In the genomic region with DNA sequence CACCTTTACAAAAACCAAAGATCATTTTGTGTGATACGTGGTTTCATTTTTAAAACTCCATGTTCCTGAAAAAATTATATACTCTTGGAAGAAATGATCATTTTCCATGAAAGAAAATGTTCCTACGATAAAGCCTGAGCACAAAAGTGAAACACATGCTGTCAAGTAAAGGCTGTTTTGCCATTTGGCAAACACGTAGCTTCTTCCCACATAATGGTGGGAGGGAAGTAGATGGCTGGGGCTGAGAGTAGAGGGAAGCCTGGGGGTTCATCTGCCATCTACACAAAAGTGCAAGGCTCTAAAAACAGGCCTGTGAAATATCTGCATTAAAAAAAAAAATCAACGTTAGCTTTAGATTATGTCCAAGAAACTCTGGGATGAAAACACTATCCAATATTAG, we compare ENCODE assay signal across 26 mouse cellular contexts.
A peak's percentile ranks its signal among the peaks of the same experiment; 100 is the strongest.
DNase-seq lines count a peak whose midpoint lies in the region; ATAC-seq and TF ChIP-seq lines count a peak whose summit lies in the region.
"Had no signal": no experiment of that assay in that cellular context is flagged by ENCODE, and none has a peak within 500 bp of the region (broad histone marks: within the 10 kb centered on the region; RNA-seq: fewer than 3 reads in every experiment).

No protein-coding gene starts in this region.

- no peaks in the 10 kb centered on the region for H3K27me3 ChIP-seq in heart, embryonic 14.5 days (ENCODE audit: control insufficient read depth, insufficient read depth, low read length)
- H3K27me3 ChIP-seq in heart, embryonic 11.5 days (ENCODE audit: control insufficient read depth, insufficient read depth, low read length), result no peaks in the 10 kb centered on the region
- H3K27me3 ChIP-seq: embryonic facial prominence, embryonic 15.5 days; kidney, embryonic 15.5 days; limb, embryonic 15.5 days; liver, embryonic 13.5 days; midbrain, embryonic 13.5 days; neural tube, embryonic 13.5 days had no signal

- H3K36me3 ChIP-seq in heart, embryonic 14.5 days (ENCODE audit: control insufficient read depth, insufficient read depth, low read length), result no peaks in the 10 kb centered on the region
- H3K36me3 ChIP-seq in heart, embryonic 11.5 days (ENCODE audit: control insufficient read depth, insufficient read depth, low read length), result no peaks in the 10 kb centered on the region
- H3K36me3 ChIP-seq: embryonic facial prominence, embryonic 15.5 days; kidney, embryonic 15.5 days; limb, embryonic 15.5 days; liver, embryonic 13.5 days; midbrain, embryonic 13.5 days; neural tube, embryonic 13.5 days had no signal

- no peak for TF ChIP-seq POLR2A in brain, embryonic 14.5 days (IDR thresholded peaks at IDR 0.05; ENCODE audit: borderline replicate concordance, extremely low read depth, insufficient read depth, insufficient read length, poor library complexity, severe bottlenecking)

- H3K4me1 ChIP-seq in heart, embryonic 14.5 days (ENCODE audit: control insufficient read depth in 2 of 2, insufficient read depth in 2 of 2, low read length in 2 of 2), result peaks cover 2 to 16% of the 10 kb centered on the region in 2 experiments; a peak in 3 of 4 replicates
- no peaks in the 10 kb centered on the region for H3K4me1 ChIP-seq in heart, embryonic 11.5 days (ENCODE audit: control insufficient read depth, insufficient read depth, low read length)
- H3K4me1 ChIP-seq: embryonic facial prominence, embryonic 10.5 days; kidney, embryonic 15.5 days; liver, embryonic 13.5 days; midbrain, embryonic 13.5 days; neural tube, embryonic 13.5 days had no signal

- WGBS in heart, embryonic 14.5 days, result 81% methylated on average over 4 of the region's 4 CpGs
- WGBS in heart, embryonic 11.5 days (ENCODE audit: insufficient replicate concordance), result 84% methylated on average over 4 of the region's 4 CpGs

- no peak overlapping the region for H3K4me3 ChIP-seq in heart, embryonic 14.5 days (ENCODE audit: control insufficient read depth in 1 of 2, insufficient read depth in 1 of 2, low read depth in 1 of 2, low read length in 2 of 2)
- no peak overlapping the region for H3K4me3 ChIP-seq in heart, embryonic 11.5 days (ENCODE audit: low read depth, low read length)
- H3K4me3 ChIP-seq: embryonic facial prominence, embryonic 10.5 days; embryonic facial prominence, embryonic 15.5 days; heart, adult 2 months; kidney, embryonic 15.5 days; limb, embryonic 15.5 days; liver, embryonic 13.5 days; midbrain, embryonic 13.5 days; neural tube, embryonic 13.5 days had no signal

- H3K4me2 ChIP-seq in heart, embryonic 14.5 days (ENCODE audit: low read length), result peak overlapping the region; percentile 1; the same call in 1 of the 2 replicates
- H3K4me2 ChIP-seq in heart, embryonic 11.5 days, result no peak overlapping the region
- H3K4me2 ChIP-seq: embryonic facial prominence, embryonic 15.5 days; kidney, embryonic 15.5 days; limb, embryonic 15.5 days; liver, embryonic 13.5 days; midbrain, embryonic 13.5 days; neural tube, embryonic 13.5 days had no signal

- no peaks in the 10 kb centered on the region for H3K9me3 ChIP-seq in heart, embryonic 14.5 days (ENCODE audit: control insufficient read depth, low read length)
- no peaks in the 10 kb centered on the region for H3K9me3 ChIP-seq in heart, embryonic 11.5 days (replicated peaks; ENCODE audit: control insufficient read depth, low read length)
- H3K9me3 ChIP-seq: embryonic facial prominence, embryonic 10.5 days; embryonic facial prominence, embryonic 15.5 days; kidney, embryonic 15.5 days; limb, embryonic 15.5 days; liver, embryonic 13.5 days; midbrain, embryonic 13.5 days; neural tube, embryonic 13.5 days had no signal

- no peak overlapping the region for H3K9ac ChIP-seq in heart, embryonic 14.5 days (ENCODE audit: low read length)
- no peak overlapping the region for H3K9ac ChIP-seq in heart, embryonic 11.5 days (ENCODE audit: low read depth, low read length)
- H3K9ac ChIP-seq: embryonic facial prominence, embryonic 15.5 days; kidney, embryonic 15.5 days; limb, embryonic 15.5 days; liver, embryonic 13.5 days; midbrain, embryonic 13.5 days; neural tube, embryonic 13.5 days had no signal

- TF ChIP-seq CTCF in brain, embryonic 14.5 days (IDR thresholded peaks at IDR 0.05; ENCODE audit: borderline replicate concordance, extremely low read depth, insufficient read depth, insufficient read length), result no peak

- ATAC-seq in heart, embryonic 14.5 days (ENCODE audit: insufficient number of reproducible peaks, insufficient read depth, low FRiP score, low read depth), result no peak
- no peak for ATAC-seq in heart, embryonic 11.5 days (replicated peaks; ENCODE audit: insufficient number of reproducible peaks, low FRiP score, low TSS enrichment)
- ATAC-seq: forebrain, embryonic 14.5 days; hindbrain, embryonic 16.5 days; midbrain, embryonic 13.5 days had no signal

- peak; percentile 17 for DNase-seq in layer of hippocampus, adult 9-11 months
- DNase-seq in layer of hippocampus, postnatal 25 days (ENCODE audit: extremely low spot score in 1 of 2, low spot score in 1 of 2), result no peak
- peak; percentile 29 for DNase-seq in brain, embryonic 14.5 days (ENCODE audit: low read depth)
- peak; percentile 43 for DNase-seq in telencephalon, adult 2 months (ENCODE audit: low read depth, low spot score)
- DNase-seq: adrenal gland, postnatal 25 days; B cell, adult 2 months; cerebellum, adult 8-10 months; cerebellum, postnatal 25 days; gastrocnemius, postnatal 10 days; heart, adult 2 months; kidney, adult 18-20 months; kidney, postnatal 25 days; liver, embryonic 13.5 days; lung, adult 2 months; lung, postnatal 10 days had no signal

- peak overlapping the region in 1 of 2 experiments; percentile 7; a peak in 1 of 4 replicates for H3K27ac ChIP-seq in heart, embryonic 14.5 days (replicated peaks in 1 of 2; ENCODE audit: control insufficient read depth in 1 of 2, insufficient read depth in 1 of 2, low read depth in 2 of 2, low read length in 2 of 2)
- H3K27ac ChIP-seq in heart, embryonic 11.5 days (ENCODE audit: low read depth, low read length), result no peak overlapping the region
- H3K27ac ChIP-seq: embryonic facial prominence, embryonic 10.5 days; embryonic facial prominence, embryonic 15.5 days; heart, adult 2 months; kidney, embryonic 15.5 days; limb, embryonic 15.5 days; liver, embryonic 13.5 days; macrophage; midbrain, embryonic 13.5 days; neural tube, embryonic 13.5 days had no signal

Comparison
In these comparisons a context has a peak if more than half of its experiments do, and no peak if none do; other contexts are left out.
1. DNase-seq: peak in layer of hippocampus, adult 9-11 months (single experiment), brain, embryonic 14.5 days (single experiment) and telencephalon, adult 2 months (single experiment); none in layer of hippocampus, postnatal 25 days (0 of 2).